Mouse (Mus musculus) NIH3T3 (cell line): Measurements from ENCODE around the gene Cbll1.

Source experiments
- DNase-seq: peaks from one replicate; pipeline ENCODE4 v3.0.0-alpha.2; 2012; ENCODE audit warnings: low read depth

Gene Cbll1

DNA sequence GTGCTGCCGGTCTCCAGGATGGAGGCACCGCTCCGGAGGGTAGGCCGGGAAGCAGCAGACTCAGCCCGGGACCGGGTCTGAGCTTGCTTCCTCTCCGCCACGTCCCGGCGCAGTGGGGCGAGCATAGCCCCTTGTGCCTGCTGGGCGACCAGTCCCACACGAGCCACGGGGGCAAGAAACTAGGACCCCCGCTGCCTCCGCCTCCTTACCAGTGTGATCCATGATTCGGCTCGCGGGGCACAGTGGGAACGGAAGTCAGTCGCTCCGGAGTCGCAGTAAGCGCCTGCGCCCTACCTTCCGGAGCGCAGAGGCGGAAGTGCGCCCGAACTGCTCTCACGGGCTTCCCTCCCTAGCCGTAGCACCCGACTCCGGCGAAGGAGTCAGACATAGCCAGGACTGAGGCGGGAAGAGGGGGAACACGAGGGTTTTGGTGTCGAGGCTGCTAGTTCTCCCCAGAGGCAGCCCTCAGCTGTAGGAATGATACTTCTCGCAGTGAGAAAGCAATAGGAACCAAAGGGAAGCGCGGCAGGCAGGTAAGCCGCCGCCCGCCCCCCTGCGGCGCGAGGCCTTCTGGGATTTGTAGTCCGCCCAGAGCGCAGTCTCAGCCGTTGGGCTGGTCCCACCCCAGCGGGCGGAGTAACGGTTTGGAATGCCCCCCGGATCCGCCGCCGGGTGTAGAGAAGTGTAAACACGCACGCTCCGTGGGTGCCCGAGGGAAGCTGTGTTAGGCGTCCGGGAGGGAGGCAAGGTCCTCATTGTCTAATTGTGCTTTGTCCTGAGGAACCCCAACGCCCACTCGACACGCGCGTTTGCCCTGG is at the start of gene Cbll1:
TSS of gene Cbll1 (minus strand) at position 303 of the 818 bp plus-strand sequence.
- peak; percentile 97 for DNase-seq

DNA sequence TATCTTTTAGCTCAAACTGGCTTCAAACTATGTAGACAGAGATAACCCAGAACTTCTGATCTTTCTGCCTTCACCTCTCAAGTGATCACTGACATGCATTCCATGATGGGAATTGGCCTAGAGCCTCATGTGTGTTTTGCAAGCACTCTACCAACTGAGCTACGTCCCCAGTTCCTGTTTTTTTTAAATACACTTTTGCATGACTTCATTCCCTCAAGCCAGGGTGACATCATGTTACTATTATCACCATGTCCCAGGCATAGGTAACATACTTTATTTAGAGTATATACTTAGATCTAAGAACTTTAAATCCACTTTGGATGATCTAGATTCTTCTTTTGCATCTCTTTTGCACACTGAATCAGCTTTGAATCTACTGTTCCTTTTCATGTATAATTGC is 46.6 kb upstream of the Cbll1 start:
- no peak for DNase-seq

DNA sequence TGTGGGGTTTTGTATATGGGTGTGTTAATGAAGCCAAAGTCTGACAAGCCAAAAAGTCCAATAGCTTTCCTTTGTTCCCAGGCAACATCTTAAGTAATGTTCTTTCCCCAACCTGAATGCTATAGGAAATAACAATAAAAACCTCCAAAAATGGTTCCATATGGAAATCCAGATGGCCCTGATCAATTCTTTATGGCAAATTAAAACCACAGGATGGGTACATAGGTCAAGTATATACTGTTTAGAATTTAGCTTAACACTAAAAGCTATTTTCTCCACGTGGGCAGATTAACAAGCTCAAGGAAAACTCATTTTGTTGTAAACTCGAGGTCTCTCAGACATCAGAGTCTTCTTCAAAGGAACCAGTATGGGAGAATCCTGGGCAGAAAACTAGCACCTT is 45.8 kb upstream of the Cbll1 start:
- DNase-seq = no peak

DNA sequence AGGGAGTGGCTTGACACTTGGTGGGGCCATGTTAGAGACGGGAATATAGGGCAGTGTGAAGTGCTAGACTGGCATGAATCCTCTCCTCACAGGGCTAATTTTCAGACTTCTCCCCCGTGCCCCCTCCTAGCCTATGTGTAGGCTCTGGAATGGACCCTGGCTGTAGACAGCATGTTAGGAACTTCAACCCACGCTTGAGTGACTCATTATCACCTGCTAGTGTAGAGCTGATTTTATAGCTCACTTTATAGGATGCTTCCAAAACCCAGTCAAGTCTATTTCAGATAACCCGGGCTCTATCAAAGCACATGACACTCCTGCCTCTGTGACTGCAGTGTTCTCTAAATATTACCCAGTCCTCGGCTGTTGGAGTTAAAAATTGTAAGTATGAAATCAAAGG is 42.1 kb upstream of the Cbll1 start:
- DNase-seq = no peak

DNA sequence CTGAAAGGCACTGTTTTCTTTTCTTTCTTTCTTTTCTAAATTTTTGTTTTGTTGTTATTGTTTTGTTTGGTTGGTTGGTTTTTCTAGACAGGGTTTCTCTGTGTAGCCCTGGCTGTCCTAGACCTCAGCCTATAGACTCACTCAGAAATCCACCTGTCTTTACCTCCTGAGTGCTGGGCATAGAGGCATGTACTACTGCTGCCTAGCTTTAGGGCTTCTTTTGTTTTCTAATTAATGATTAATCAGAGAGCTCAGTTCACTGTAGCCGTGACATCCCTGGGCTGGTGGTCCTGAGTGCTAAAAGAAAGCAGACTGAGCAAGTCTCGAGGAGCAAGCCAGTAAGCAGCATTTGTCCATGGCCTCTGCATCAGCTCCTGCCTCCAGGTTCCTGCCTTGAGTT is 40.4 kb upstream of the Cbll1 start:
- DNase-seq = no peak

DNA sequence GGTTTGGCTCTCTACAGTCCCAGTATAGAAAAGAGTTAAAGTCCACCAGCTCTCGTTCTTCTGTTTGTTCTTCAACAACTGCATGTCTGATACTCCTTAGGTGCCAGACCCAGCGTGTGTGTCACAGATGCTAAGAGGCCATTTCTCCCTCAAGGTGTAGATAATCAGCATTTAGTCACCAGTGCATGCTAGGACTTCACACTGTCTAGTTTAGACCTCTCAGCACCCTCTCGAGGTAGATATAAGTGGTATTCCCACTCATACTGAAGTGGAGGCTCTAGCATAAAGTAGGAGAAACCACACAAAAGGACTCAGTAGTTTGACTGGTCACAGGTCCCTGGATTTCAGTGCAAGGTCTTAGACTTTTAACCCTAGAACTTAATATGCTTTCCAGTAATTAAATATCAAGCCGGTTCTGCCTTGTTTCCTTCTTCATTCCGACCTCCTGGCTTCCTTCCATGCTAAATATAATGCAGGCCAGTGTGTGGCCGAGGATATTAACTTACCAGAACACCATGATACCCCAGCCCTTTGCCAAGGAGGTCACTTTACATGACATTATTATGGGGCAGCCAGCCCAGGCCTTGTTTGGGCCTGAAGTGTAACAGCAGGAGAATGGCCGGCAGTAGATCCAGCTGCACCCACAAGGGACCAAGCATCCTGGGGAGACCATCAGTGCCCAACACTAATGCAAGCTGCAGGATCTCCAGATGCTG is 38.3 kb upstream of the Cbll1 start:
- DNase-seq = no peak

DNA sequence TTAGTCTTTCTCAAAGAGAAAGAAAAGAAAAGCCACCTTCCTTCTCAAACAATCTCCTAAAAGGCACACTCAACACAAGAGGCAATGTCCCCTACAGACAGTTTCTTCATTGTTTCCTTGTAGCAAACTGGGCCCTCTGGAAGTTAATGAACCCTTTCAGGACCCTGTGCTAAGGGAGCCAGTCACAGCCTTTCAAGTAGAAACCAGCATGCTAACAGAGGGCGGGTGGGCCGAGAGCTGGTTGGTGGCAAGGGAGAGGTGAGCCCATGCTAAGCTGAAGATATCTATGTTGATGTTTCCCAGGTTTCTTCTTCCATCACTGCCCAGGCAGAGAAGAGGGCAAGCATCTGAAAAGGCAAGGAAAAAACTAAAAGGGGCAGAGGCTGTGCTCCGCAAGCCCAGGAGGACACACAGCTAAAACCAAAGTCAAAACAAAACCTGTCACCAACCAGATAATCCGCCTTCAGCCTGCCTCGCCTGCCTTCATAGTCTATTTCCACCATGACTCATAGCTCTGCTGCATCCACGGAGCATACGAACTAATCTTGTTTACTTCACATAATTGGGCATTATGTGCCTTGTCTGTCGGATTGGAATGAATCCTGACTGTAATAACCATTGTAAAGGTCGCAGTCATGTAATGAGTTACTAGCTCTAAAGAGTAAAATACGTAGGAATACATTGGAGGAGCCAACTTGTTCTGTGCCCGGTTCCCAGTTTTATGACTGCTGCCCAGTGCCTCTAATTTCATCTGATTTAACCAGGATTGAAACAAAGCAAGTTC is 34.8 kb upstream of the Cbll1 start:
- DNase-seq = peak; percentile 28

DNA sequence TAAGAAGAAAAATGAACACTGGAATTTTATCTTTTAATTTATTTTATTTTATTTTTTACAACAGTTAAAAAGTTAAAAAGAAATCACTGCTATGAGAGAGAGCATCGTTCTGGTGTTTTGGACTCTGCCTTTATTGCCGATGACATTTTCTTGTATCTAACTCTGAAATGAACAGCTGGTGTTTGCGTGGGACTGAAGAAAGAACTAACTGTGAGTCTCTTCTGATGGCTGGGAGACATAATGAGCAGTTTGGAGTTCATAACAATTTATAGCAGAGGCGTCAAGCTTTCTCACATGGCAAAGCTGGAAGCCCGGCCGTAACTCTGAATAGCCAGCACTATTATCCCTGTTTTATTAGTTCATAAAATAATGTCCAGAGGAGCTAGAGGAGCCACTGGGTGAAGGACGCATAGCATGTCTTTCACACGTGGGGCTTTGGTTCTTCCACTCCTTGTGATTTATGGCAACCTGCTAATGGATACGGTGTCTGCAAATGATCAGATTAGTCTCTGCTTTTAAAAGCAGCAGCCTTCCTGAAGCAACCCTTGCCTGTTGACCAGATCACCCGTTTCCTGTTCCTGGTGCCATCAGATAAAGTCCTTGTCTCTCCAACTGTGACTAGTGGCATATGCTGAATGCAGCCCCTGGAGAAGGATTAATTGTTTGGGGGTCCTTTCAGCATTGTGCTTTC is 33.9 kb upstream of the Cbll1 start:
- no peak for DNase-seq

DNA sequence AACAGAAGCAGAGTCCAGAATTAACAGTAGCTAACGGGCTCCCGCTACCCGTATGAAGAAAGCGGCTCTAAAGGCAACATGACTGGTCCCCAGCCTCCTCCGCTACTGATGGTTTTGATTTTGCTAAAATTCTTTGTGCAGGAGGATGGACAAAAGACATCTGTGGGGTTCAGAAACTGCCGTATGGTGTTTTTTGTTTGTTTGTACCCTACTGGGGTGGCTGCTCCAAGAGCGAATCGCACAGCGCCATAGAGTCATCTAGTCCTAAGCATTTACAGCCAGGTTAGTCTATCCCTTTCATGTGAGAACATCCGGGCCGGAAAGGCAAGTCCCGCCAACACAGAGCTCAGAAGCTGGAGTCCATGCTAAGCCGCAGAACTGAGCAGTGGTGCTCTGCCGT is 32.6 kb upstream of the Cbll1 start:
- no peak for DNase-seq

DNA sequence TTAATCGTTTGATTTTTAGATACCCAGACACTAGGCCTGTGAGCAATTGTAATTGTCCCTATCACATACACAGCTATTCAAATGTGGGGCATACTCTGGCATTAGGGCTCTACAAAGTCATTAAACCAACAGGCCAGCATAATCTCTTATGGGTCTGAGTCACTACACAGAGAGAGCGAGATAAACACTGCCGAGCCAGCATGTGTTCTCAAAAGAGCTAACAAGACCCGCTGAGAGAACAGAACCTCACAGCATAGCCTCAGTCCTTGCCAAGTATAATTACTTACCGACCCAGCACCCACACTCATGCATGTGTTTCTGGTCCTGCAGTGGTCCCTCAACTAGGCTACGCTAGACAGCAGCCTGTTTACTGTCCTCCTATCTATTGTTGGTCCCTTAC is 28.0 kb upstream of the Cbll1 start:
- no peak for DNase-seq

DNA sequence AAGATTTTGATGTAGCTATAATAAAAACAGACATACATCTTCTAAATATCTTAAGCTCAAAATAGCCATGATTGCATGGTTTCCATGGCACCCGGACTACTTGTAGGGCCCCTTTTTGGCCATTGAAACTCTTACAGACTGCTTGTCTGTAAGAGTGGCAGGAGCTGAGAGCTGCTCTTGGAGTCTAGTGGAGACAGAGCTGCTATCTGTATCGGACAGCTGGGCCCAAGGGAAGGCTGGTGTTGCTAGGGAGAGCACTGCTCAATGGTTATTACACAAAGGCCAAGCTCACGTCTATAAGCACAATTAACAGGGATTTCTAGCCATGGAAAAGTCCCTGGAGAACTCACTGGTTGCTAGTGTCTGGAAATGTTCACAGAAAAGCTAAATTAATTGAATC is 22.0 kb upstream of the Cbll1 start:
- DNase-seq = no peak

DNA sequence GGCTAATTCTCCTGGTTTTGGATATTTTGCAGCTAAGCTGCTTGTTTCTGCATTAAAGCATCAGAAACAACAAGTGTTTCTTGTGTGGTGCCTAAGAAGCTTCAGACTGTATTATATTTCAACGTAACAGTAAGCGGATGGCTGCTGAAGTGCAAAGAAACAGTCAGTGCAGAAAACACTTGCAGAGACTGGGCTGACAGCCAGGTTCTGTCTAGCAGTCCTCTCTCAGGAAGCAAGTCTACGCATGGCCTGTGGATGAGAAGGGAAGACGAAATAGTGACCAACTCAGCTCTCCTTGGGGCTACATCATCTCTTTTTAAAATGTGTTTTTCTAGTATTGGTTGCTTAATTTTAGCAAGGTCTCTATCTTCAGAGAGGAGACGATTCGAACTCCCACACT is 20.7 kb upstream of the Cbll1 start:
- peak; percentile 56 for DNase-seq

DNA sequence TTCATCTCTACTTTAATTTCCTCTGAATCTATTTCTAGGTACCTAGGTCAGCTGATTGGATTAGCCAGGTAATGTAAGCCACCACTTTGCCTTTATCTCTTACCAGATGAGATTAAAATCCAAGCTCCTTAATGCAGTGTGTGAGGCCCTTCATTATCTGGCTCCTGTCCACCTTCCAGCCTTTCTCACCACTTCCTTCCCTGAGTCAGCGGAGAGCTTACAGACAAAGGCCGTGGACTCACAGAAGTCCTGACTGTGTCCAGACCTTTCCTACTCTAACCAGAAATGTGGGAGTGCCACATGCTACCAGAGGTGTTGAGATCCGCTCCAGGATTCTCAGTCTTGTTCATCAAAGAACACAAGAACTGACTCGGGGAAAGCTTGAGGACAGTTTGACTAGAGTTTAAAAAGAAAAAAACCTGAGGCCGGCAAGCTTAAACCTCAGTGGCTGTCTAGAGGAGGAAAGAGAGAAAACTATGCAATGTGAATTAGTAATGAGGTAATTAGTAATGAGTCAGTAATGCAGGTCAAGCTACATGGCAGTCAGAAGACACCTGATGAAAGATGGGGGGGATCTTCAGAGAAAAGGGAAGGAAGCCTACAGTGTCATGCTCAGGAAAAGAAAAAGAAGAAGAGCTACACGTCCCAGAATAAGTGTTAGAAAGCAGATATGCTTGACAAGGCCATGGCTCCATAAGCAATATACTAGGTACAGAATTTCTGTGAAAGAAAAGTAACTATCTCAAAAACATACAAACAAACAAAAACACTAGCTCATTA is 14.5 kb upstream of the Cbll1 start:
- DNase-seq = peak; percentile 53

DNA sequence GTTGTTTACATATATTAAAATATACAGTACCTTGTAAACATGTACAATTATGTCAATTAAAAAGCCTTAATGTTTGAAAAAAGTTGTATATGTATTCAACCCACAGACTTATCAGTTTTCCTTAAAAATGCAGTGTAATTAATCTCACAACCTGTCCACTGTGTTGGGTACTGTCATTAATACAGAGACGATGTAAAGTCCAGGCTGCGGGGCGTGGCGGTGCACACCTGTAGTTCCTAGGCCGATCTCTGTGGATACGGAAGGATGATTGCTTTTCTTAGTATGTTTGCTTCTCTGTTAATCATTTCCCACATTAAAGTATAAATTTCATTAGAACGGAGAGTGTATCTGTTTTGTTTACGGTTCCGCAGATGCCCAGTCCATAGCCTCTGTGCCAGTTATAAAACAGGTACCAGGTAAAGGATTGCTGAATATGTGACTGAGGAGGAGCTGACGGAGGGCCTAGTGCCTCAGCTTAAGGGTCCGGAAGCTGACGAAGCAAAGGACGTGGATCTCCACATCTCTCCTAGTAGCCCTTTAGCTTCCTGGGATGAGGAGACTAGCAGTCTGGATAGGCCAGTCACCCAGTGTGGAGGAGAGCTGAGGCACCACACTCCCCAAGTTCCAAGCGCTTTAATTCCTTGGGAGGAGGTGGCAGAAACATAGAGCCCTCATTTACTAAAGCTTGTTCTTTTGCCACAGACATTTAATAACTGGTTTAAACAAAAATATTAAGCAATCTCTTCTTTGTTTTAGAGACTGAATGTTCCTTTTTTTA is 13.4 kb upstream of the Cbll1 start:
- no peak for DNase-seq

DNA sequence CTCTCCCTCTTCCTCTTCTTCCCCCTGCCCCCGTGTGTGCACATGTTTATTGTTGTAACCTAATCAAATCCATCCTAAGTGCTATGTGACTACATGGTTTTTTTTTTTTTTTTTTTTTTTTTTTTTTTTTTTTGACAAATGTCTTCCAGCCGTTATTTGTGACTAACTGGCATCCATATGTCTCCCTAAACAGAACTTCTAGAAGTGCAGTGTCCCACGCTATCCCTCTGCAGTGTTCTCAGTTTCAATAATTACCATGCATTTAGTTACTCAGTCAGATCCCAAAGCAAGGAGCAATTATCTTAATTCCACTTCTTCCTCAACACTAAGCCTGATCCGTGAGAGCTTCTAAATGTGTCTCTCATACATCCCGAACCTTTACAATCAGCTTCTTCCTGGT is 11.8 kb upstream of the Cbll1 start:
- no peak for DNase-seq

DNA sequence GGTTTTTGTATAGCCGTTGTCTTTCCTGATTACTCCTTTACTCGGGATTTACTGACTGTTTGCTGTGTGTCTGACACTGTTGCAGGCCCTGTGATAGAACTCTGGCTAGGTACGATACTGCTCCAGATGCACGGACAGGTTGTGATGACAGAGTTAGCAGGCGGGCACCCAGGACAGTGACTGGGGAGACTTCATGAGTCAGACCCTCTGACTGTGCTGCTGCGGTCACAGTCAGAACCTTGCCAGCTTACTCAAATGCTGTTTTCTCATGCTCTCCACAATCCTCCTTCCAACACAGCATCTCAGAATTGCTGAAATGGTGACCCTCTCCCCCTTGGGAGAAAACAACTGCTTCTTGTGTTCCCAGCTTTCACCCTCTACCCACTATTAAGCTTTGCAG is 9.1 kb upstream of the Cbll1 start:
- DNase-seq = peak; percentile 51

DNA sequence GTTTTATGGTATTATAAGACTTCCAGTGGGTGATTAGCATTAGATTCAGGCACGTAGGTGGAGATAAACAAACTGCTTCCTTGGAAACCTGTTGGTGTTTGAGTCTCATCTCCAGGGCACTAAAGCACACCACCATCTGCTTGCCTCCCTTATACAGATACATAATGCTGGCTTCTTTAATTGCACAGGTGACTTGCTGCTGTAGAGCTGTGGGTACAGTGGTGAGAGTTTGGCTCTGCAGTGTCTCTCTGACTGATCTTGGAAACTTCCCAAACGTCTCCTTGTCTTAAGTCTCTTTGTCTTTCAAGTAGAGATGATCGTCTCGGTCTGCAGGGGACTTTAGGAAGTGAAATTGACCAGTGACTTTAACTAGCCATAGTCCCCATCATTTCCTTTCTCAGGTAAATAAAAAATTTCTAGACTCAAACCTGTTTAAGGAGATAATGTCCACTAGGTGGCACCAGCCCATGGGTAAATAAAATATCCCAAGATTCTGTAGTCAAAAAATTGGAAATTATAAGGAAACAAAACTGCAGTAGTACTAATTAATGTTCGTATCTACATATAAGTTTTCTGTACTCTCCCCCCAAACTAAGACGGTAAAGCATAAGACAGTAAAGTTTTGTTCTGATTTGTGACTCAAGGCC is 8.4 kb upstream of the Cbll1 start:
- DNase-seq = peak; percentile 82

DNA sequence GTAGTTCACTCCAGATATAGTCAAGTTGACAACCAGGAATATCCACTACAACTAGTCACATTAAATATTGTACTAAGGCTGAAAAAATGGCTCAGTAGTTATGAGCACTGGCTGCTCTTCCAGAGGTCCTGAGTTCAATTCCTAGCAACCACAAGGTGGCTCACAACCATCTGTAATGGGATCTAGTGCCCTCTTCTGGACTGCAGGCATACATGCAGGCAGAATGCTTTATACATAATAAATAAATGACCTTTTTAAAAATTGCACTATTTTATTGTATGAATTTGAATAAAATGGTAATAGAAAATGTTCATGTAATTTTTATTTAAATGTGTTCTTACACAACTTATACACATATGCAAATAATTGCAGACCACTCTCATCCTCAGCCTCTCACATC is 3.8 kb upstream of the Cbll1 start:
- no peak for DNase-seq

DNA sequence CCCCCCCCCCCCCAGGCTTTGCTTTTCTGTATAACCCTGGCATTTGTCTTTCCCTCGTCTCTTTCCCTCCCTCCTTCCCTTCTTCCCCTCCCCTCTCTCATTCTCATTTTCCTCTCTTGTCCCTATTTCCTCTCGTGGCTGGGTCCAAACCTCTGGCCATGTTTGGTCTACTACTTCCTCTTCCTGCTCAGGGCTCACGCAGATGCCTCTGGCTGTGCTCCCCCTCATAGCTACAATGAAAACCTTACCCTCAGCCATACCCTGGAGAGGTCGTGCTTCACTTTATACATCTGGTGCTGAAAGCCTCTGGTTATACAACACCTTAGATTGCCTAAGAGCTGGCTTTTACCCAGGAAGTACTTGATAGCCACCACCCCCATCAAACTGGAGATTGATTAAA is 1.9 kb upstream of the Cbll1 start:
- no peak for DNase-seq

DNA sequence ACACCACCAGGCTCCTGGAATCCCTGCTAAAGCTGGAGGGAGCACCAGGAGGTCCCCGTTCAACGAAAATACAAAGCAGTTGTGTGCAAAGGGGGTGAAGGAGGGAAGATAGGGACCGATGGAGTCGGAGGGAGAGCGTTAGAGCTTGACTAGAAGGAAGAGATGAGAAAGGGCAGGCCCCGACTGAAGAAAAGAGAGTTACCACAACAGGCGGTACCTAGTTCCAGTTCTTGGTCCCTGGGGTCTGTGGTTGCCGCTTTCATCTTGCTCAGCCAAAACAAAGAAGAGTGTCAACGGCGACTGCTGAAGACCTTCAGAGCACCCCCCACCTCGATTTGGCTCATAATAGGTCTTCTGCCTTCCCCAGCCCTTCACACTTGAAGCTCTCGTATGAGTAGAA is 780 bp upstream of the Cbll1 start:
- DNase-seq = no peak
